Mouse (Mus musculus): ENCODE measurements at regions not wholly inside any gene's neighbourhood (a gene's known extent, or its start where the extent isn't known, plus 50 kb on each side); places are given as distances from the start of the nearest gene placed in this dataset.
"Not testable (repeated sequence)": the region's sequence is repeated elsewhere in the genome, so short reads cannot be mapped to it uniquely, and the experiment has no call there.

DNA sequence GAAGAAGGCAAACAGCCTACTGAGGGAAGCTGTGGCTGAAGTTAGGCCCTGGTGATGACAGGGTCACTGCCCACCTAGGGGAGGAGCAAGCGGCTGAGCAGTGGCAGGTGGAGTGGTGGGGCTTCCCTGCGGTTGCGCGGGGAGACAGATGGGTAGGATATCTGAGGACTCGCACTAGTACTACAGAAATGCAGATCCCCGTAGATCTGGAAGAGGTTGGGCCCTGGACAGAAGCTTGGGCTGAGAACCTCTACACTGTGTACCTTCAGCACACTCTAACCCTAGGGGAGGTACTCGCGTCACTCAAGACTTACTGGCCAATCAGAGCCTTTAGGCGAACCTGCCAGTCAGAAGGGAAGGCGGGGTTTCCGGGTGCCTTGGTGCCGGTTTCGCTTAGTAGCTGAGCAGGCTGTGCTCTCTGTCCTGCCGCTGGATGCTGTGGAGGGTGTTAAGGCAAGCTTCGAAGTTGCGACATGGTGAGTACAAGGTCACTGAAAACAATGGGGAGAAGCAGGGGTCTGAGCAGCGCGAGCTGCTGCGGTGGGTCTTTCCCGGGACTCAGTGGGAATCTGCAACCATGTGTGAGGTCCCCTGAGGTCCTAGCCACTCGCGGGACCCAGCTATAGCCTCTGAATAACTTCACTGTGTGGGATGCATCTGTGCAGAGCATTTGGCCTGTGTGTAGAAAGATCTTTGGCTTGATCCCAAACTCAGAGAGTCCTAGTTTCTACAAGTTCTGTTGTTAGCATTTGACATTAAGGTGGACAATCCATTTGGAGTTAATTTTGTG, 56.7 kb upstream of the Gm15446 start:
- ATAC-seq = peak; percentile 98

DNA sequence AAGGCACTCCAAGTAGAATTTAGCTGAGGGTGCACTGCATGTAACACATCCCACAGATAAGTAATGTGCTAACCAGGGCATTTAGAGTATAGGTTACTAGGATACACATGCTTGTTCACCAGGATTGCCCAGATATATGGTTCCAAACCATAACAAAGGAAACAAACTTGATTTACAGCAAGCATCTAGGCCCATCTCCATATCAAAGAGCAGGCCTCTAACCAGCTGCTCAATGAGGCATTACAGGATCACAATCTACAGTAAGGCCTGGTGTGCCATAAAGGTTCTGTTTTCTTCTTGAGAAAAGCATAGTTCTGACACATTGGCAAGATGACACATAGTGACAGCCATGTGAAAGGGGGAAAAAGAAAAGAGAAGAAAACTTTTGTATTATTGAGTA, 56.0 kb upstream of the Gm15446 start:
- H3K27me3 ChIP-seq (replicated peaks; ENCODE audit: control insufficient read depth, insufficient read depth, low read length); ATAC-seq; H3K9me3 ChIP-seq (ENCODE audit: control insufficient read depth); H3K27ac ChIP-seq (ENCODE audit: low read depth, low read length); H3K4me1 ChIP-seq (replicated peaks; ENCODE audit: control insufficient read depth, insufficient read depth, low read length); H3K36me3 ChIP-seq (ENCODE audit: control insufficient read depth, insufficient read depth): not testable (repeated sequence)
- peak overlapping the region; percentile 58 for H3K4me3 ChIP-seq (ENCODE audit: low read depth, low read length)
- 0 out of 2 replicates have a peak overlapping the region, but pooled peaks have one; percentile 34 for H3K9ac ChIP-seq (ENCODE audit: low read depth, low read length)
- peak overlapping the region; percentile 66 for H3K4me2 ChIP-seq (replicated peaks; ENCODE audit: low read depth)

More for the DNA sequence above, 56.7 kb upstream of the Gm15446 start:
- H3K36me3 ChIP-seq (ENCODE audit: control insufficient read depth, insufficient read depth) = no peaks in the 10 kb centered on the region
- H3K4me2 ChIP-seq (replicated peaks; ENCODE audit: low read depth) = peak overlapping the region; percentile 66
- WGBS = under 1% methylated on average over 22 of the region's 22 CpGs
- H3K9me3 ChIP-seq (ENCODE audit: control insufficient read depth) = no peaks in the 10 kb centered on the region
- H3K4me1 ChIP-seq (replicated peaks; ENCODE audit: control insufficient read depth, insufficient read depth, low read length) = no peaks in the 10 kb centered on the region
- H3K27me3 ChIP-seq (replicated peaks; ENCODE audit: control insufficient read depth, insufficient read depth, low read length) = no peaks in the 10 kb centered on the region
- H3K4me3 ChIP-seq (ENCODE audit: low read depth, low read length) = peak overlapping the region; percentile 58
- H3K9ac ChIP-seq (ENCODE audit: low read depth, low read length) = peak overlapping the region; percentile 34; the same call in 1 of the 2 replicates
- TF ChIP-seq CTCF (IDR thresholded peaks at IDR 0.05; ENCODE audit: low read depth) = no peak
- no peak overlapping the region for H3K27ac ChIP-seq (ENCODE audit: low read depth, low read length)
